Mouse (Mus musculus): Measurements from ENCODE around the gene Csf2rb2.
"Not testable (repeated sequence)": the region's sequence is repeated elsewhere in the genome, so short reads cannot be mapped to it uniquely, and the experiment has no call there.

Csf2rb2 gene

GRCm38 (mm10) chr15:78318338-78319171 lies 13.0 kb upstream of the Csf2rb2 start:
- not testable (repeated sequence) for ATAC-seq (ENCODE audit: insufficient number of reproducible peaks, low FRiP score, low TSS enrichment)

DNA sequence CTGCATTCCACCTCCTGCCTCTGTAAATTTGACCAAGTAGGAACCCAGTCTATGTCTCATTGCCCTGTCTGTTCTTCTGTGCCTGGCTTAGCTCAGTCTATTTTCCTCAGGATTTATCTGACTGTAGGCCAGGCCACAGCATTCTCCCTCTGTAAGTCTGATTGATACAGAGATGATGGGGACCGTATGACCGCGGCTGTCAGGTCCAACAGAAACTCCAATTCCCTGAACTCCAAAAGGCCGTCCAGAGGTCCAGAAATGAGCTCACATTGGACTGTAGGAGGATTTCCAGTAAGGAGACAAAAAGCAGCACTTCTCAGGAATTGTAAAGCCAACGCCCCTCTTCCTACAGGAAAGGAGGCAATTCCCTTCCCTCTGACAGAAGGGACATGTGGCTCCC lies 8.1 kb upstream of the Csf2rb2 start:
- ATAC-seq (ENCODE audit: insufficient number of reproducible peaks, low FRiP score, low TSS enrichment) = not testable (repeated sequence)

GRCm38 (mm10) chr15:78312421-78313233 lies 7.1 kb upstream of the Csf2rb2 start:
- ATAC-seq (ENCODE audit: insufficient number of reproducible peaks, low FRiP score, low TSS enrichment) = not testable (repeated sequence)

DNA sequence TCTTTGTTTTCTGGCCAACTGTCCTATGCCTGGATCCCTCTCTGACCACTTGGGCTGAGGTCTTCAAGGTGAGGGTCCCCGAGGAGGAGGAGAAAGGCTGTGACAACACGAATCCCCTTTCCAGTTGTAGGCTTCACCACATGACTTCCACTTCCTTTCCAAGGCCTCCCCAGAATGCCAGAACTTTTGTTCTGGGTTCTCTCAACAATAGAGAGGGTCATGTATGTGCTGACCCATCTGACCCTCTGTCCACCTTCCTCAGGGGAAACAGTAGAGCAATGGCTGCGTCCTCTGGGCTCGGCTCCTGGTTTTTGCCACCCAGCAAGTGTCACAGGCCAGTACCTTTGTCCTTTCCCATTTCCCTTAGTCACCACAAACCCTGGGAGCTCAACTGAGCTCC lies 5.5 kb upstream of the Csf2rb2 start:
- no peak for ATAC-seq (ENCODE audit: insufficient number of reproducible peaks, low FRiP score, low TSS enrichment)

DNA sequence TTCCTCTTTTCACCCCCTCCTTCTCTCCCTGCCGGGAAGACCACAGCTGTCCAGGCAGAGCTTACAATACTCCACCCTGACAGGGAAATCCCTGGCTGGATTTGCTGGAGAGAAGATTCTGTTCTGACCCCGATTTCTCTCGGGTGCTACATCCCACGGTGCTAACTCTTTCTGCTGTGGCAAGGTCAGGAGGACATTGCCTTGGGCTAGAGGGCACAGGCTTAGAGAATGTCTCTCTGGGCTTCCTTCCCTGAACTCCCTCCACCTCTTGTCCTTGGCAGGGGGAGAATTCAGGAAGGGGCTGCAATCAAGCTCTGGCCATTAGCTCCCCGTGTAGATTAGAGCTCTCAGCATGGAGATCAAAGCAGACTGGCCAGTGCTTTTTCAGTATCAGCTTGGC lies 4.3 kb upstream of the Csf2rb2 start:
- ATAC-seq (ENCODE audit: insufficient number of reproducible peaks, low FRiP score, low TSS enrichment) = no peak

GRCm38 (mm10) chr15:78303665-78304233 lies 1.8 kb downstream of the Csf2rb2 start:
- no peak for ATAC-seq (ENCODE audit: insufficient number of reproducible peaks, low FRiP score, low TSS enrichment)

DNA sequence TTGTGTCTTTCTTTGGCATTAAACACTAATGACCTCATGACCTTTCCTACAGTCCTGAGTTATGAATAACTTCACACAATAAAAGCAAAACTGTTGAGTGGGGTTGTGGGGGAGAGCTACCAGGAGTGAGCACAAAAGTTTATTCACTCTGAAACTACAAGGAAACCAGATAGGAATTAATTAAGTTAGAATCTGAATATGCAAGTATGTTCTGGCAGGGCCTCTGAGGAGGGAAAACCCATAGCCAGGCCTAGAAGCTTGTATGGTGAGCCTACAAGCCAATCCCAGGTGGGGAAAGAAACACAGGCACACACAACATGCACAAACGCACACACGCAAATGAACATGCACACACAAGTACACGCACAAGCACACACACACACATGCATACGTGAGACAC lies 2.8 kb downstream of the Csf2rb2 start:
- no peak for ATAC-seq (ENCODE audit: insufficient number of reproducible peaks, low FRiP score, low TSS enrichment)

DNA sequence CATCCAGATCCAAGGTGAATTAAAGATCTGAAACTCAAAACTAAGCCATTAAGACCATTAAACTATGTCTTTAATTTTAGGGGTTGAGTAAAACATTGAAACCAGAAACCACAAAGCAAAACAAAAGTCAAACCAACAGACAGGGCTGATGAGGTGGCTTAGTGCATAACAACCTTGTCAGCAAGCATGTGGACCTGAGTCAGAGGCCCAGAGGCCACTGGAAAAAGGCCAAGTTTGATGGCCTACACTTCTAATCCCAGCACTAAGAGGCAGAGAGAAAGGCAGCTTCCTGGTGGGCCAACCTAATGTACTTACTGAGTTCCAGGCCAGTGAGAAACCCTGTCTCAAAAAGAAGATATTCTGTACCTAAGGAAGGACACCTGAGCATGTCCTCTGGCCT lies 4.7 kb downstream of the Csf2rb2 start:
- ATAC-seq (ENCODE audit: insufficient number of reproducible peaks, low FRiP score, low TSS enrichment) = no peak

GRCm38 (mm10) chr15:78299641-78300040 lies 5.9 kb downstream of the Csf2rb2 start:
- no peak for ATAC-seq (ENCODE audit: insufficient number of reproducible peaks, low FRiP score, low TSS enrichment)

- ATAC-seq (ENCODE audit: insufficient number of reproducible peaks, low FRiP score, low TSS enrichment) = no peak
These were observed 7.0 kb downstream of the Csf2rb2 start for GRCm38 (mm10) chr15:78298558-78298957.

DNA sequence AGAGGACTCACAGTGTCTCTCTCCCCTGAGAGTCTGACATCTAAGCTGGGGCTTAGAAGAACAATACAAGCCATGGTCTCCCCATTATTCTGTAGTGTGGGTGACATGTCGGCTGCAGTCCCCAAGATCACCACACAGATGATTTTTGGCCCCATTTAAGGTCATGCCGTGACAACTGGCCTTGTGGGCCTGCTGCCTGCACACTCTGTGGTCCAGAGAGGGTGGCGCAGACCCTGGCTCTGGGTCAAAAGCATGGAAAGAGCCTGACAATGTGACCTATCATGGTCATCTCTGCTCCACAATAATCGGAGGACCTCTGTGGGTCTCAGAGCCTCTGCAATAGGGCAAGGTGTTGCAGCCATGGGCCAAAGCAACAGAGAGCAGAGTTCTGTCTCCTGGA lies 11.8 kb downstream of the Csf2rb2 start:
- no peak for ATAC-seq (ENCODE audit: insufficient number of reproducible peaks, low FRiP score, low TSS enrichment)

GRCm38 (mm10) chr15:78293228-78293627 lies 12.3 kb downstream of the Csf2rb2 start:
- ATAC-seq (ENCODE audit: insufficient number of reproducible peaks, low FRiP score, low TSS enrichment) = not testable (repeated sequence)

- not testable (repeated sequence) for ATAC-seq (ENCODE audit: insufficient number of reproducible peaks, low FRiP score, low TSS enrichment)
These were observed 15.7 kb downstream of the Csf2rb2 start for GRCm38 (mm10) chr15:78289775-78290174.

GRCm38 (mm10) chr15:78287941-78288340 lies 17.6 kb downstream of the Csf2rb2 start:
- no peak for ATAC-seq (ENCODE audit: insufficient number of reproducible peaks, low FRiP score, low TSS enrichment)

DNA sequence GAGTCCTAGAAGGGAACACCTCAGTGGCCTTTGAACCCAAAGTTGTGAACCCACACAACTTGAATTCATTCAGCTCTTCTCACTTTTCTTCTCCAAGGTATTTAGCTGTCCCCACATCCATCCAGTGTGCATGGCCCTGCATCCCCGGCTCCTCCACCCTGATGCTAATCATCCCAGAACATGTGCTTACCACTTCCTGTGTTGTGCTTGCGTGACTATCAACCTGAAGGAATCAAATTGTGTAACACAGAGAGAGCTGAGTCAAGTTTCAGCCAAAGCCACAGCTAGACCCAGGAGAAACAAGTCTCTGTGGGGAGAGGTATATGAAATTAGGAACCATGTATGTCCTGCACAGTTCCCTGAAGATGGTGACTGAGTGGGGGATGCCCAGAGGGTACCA lies 27.2 kb downstream of the Csf2rb2 start:
- ATAC-seq (ENCODE audit: insufficient number of reproducible peaks, low FRiP score, low TSS enrichment) = no peak

DNA sequence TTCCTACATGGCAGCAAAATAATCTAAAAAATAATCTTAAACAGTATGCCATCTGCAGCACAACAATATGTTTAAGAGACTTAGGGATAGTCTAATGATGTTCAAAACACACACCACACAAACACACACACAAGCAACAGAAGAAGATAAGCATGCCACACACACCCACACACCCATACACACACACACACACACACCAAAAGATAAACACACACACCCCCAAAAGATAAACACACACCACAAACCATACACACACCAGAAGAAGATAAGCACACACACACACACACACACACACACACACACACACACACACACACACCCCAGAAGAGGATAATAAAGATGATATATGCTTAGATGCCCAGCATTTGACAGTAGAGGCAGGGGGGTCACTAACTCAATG lies 34.3 kb downstream of the Csf2rb2 start:
- no peak for ATAC-seq (ENCODE audit: insufficient number of reproducible peaks, low FRiP score, low TSS enrichment)

GRCm38 (mm10) chr15:78267865-78268264 lies 37.7 kb downstream of the Csf2rb2 start:
- ATAC-seq (ENCODE audit: insufficient number of reproducible peaks, low FRiP score, low TSS enrichment) = no peak

DNA sequence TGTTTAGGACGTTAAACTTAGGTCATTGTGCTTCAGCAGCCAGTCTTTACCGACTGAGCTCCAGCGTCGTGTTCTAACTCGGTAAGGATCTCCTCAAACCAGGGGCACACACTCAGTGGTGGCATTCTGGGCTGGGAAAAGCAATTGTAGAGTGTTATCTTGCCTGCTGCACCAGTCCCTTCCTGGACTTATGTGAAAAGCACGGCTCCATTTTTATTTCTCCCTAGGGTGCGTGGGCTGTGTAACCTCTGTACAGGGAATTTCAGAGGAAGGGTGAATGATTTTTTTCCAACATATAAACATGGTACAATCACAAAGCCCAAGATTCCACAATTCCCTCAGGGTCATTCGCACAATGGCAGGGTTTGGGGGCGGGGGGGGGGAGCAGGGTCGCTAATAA lies 38.1 kb downstream of the Csf2rb2 start:
- no peak for ATAC-seq (ENCODE audit: insufficient number of reproducible peaks, low FRiP score, low TSS enrichment)

DNA sequence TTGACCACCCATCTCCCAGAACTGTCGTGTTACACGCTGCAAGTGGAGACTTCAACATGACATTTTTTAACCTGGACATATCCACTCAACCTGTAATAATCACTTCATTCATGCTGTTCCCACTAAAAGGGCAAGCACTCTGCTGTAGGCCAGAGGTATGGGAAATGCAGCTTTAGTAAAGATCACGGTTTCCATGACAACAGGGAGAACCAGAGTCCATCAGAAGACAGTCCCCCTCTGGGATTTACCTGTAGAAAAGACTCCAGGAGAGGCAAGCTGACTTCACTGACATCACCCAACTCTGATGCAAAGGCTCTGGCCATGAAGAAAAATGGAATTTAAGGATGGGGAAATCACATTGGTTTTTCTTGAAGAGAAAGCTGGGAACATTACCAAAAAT lies 42.2 kb downstream of the Csf2rb2 start:
- ATAC-seq (ENCODE audit: insufficient number of reproducible peaks, low FRiP score, low TSS enrichment) = no peak

DNA sequence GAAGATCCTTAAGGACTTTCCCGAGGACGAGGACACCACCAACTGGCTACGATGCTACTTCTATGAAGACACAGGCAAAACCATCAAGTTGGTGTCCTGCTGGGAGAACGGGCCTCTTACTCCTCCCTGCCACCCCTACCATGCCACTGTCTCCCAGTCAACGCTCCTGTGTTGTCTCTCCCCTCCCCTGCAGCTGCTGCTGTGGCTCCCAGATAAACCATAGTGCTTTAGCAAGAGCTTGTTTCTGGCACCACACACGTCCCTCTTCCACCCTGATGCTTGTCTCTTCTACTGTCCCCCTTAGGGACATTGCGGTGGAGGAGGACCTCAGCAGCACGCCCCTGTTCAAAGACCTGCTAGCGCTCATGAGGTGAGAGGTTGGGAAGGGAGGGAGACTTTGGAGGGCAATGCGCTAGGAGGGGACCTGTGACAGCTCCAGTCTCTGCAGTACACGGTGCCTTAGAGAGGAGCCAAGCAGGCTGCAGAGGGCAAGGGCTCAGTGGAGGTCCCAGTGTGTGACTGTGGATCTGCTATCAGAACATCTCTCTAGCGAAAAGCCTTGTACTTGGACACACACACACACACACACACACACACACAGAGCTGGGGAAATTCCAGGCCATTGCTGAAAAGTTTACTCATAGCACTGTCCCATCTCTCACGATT lies 44.7 kb downstream of the Csf2rb2 start:
- ATAC-seq (ENCODE audit: insufficient number of reproducible peaks, low FRiP score, low TSS enrichment) = no peak

All from cerebellum, adult (tissue).